Mouse (Mus musculus) right cerebral cortex, postnatal 36 days (tissue): Measurements from ENCODE around the gene Gm3435.
"Not testable (repeated sequence)": the region's sequence is repeated elsewhere in the genome, so short reads cannot be mapped to it uniquely, and the experiment has no call there.

Source experiments
- DNase-seq, 2 experiments: peaks; one replicate each; pipeline ENCODE4 v3.0.0; 2022; ENCODE audit warnings: low spot score in 2 of 2, mixed read lengths in 1 of 2

Gene Gm3435

GRCm38 (mm10) chr17:15040455-15040854 lies 30.5 kb downstream of the Gm3435 start:
- not testable (repeated sequence) for DNase-seq

GRCm38 (mm10) chr17:15041175-15041729 lies 31.3 kb downstream of the Gm3435 start, which contains the start of the genes Ermard, Tcte3 and Gm3448:
Gene Ermard (plus strand): TSS chr17:15041208.
Gene Tcte3 (minus strand): TSS chr17:15041488.
Gene Gm3448 (minus strand): TSS chr17:15041537.
- DNase-seq = not testable (repeated sequence)

GRCm38 (mm10) chr17:15050338-15050737 lies 40.4 kb downstream of the Gm3435 start:
- not testable (repeated sequence) for DNase-seq

GRCm38 (mm10) chr17:15052766-15053165 lies 42.8 kb downstream of the Gm3435 start:
- not testable (repeated sequence) for DNase-seq

GRCm38 (mm10) chr17:15053183-15053828 lies 43.3 kb downstream of the Gm3435 start:
- not testable (repeated sequence) for DNase-seq

GRCm38 (mm10) chr17:15053829-15054200 lies 43.8 kb downstream of the Gm3435 start:
- DNase-seq = not testable (repeated sequence)

GRCm38 (mm10) chr17:15055925-15056324 lies 45.9 kb downstream of the Gm3435 start:
- DNase-seq = peak in 1 of 2 experiments; percentile 30

- DNase-seq = no peak
These were observed 48.2 kb downstream of the Gm3435 start for GRCm38 (mm10) chr17:15058161-15058591.

- no peak for DNase-seq
These were observed 49.7 kb downstream of the Gm3435 start for GRCm38 (mm10) chr17:15059646-15060045.

GRCm38 (mm10) chr17:15060356-15060755 lies 50.4 kb downstream of the Gm3435 start:
- DNase-seq = no peak

- DNase-seq = peak in 1 of 2 experiments; percentile 42
These were observed 55.5 kb downstream of the Gm3435 start for GRCm38 (mm10) chr17:15065391-15066024.

GRCm38 (mm10) chr17:15066066-15066465 lies 56.1 kb downstream of the Gm3435 start:
- DNase-seq = no peak

- DNase-seq = no peak
These were observed 56.9 kb downstream of the Gm3435 start for GRCm38 (mm10) chr17:15066911-15067310.

GRCm38 (mm10) chr17:15068040-15068792 lies 58.2 kb downstream of the Gm3435 start:
- no peak for DNase-seq

- DNase-seq = peak in 1 of 2 experiments; percentile 9
These were observed 59.1 kb downstream of the Gm3435 start for GRCm38 (mm10) chr17:15069124-15069523.
